8 mouse cellular contexts compared by ENCODE assay signal in the genomic region with DNA sequence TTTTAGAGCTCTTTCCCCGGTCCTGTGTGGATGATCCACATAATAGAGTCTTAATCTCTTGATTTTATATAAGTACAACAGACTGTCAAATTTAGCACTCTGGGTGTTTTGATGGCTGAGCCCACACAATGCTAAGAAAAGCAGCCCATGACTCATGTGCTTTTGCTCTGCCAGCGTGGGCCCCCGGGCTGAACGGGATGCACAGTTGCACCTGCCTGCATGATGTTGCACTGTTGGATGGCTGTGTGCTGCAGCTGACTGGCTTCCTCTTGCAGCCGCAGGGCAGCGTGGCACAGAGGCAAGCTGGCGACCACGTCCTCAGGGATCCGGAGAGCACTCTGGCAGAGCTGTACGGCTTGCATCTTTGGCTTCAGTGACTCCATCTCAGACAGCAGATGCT.
DNase-seq lines count a peak whose midpoint lies in the region; ATAC-seq and TF ChIP-seq lines count a peak whose summit lies in the region.

No protein-coding gene starts in this region.

- WGBS in liver, embryonic 13.5 days (ENCODE audit: insufficient replicate concordance): 71% methylated on average over 10 of the region's 10 CpGs
- 84% methylated on average over 10 of the region's 10 CpGs for WGBS in liver, embryonic 11.5 days
- WGBS in thymus, adult 2 months: 11% methylated on average over 10 of the region's 10 CpGs
- WGBS in heart, embryonic 11.5 days (ENCODE audit: insufficient replicate concordance): 86% methylated on average over 10 of the region's 10 CpGs

- no peaks in the 10 kb centered on the region for H3K36me3 ChIP-seq in liver, embryonic 13.5 days
- no peaks in the 10 kb centered on the region for H3K36me3 ChIP-seq in liver, embryonic 11.5 days (ENCODE audit: control insufficient read depth, insufficient read depth, low read length)
- no peaks in the 10 kb centered on the region for H3K36me3 ChIP-seq in thymus, adult 2 months (ENCODE audit: control insufficient read depth, insufficient read depth, low read length)
- 0 out of 2 replicates have a peak, but pooled peaks cover 3% of the 10 kb centered on the region for H3K36me3 ChIP-seq in heart, embryonic 11.5 days (ENCODE audit: control insufficient read depth, insufficient read depth, low read length)

- TF ChIP-seq POLR2A in thymus, adult 2 months (IDR thresholded peaks at IDR 0.05; ENCODE audit: control insufficient read depth, extremely low read depth, insufficient read depth, low read length, poor library complexity): no peak

- H3K4me3 ChIP-seq in liver, embryonic 13.5 days (replicated peaks): no peak overlapping the region
- no peak overlapping the region for H3K4me3 ChIP-seq in liver, embryonic 11.5 days (ENCODE audit: low read depth, low read length)
- no peak overlapping the region for H3K4me3 ChIP-seq in thymus, adult 2 months (ENCODE audit: control insufficient read depth, insufficient read depth, low read length)
- no peak overlapping the region for H3K4me3 ChIP-seq in heart, embryonic 11.5 days (ENCODE audit: low read depth, low read length)

- ATAC-seq in liver, embryonic 13.5 days (ENCODE audit: low read depth): no peak
- no peak for ATAC-seq in liver, embryonic 11.5 days (replicated peaks; ENCODE audit: low FRiP score)
- peak; percentile 54 to 64; a peak in 2 of 4 replicates for ATAC-seq in hematopoietic stem cell, adult 5-6 weeks (replicated peaks in 1 of 2; ENCODE audit: insufficient read depth in 1 of 2, low FRiP score in 2 of 2, low TSS enrichment in 1 of 2, low read depth in 1 of 2, poor library complexity in 2 of 2, severe bottlenecking in 2 of 2)
- ATAC-seq in heart, embryonic 11.5 days (replicated peaks; ENCODE audit: insufficient number of reproducible peaks, low FRiP score, low TSS enrichment): no peak

- no peak for DNase-seq in liver, embryonic 13.5 days
- DNase-seq in liver, embryonic 11.5 days (ENCODE audit: low spot score): no peak
- peak; percentile 80 for DNase-seq in left cerebral cortex, postnatal 4 days
- DNase-seq in thymus, adult 2 months: peak; percentile 64
- DNase-seq in adrenal gland, adult (ENCODE audit: inconsistent age in 2 of 2, low spot score in 1 of 2): no peak
- no peak for DNase-seq in heart, adult 11 months

- H3K4me1 ChIP-seq in liver, embryonic 13.5 days (replicated peaks): peaks cover 64% of the 10 kb centered on the region
- peaks cover 25% of the 10 kb centered on the region for H3K4me1 ChIP-seq in liver, embryonic 11.5 days (replicated peaks; ENCODE audit: control insufficient read depth, insufficient read depth, low read length)
- peaks cover 23% of the 10 kb centered on the region for H3K4me1 ChIP-seq in thymus, adult 2 months (replicated peaks; ENCODE audit: control insufficient read depth, insufficient read depth, low read length)
- 0 out of 2 replicates have a peak, but pooled peaks cover 3% of the 10 kb centered on the region for H3K4me1 ChIP-seq in heart, embryonic 11.5 days (ENCODE audit: control insufficient read depth, insufficient read depth, low read length)

- 0 out of 2 replicates have a peak, but pooled peaks have one; percentile 40 for TF ChIP-seq CTCF in thymus, adult 2 months (IDR thresholded peaks at IDR 0.05; ENCODE audit: borderline replicate concordance, control insufficient read depth, extremely low read depth, insufficient read depth, low read length, poor library complexity)

- H3K4me2 ChIP-seq in liver, embryonic 13.5 days: no peak overlapping the region
- no peak overlapping the region for H3K4me2 ChIP-seq in liver, embryonic 11.5 days
- no peak overlapping the region for H3K4me2 ChIP-seq in heart, embryonic 11.5 days

- no peaks in the 10 kb centered on the region for H3K9me3 ChIP-seq in liver, embryonic 13.5 days (replicated peaks)
- H3K9me3 ChIP-seq in liver, embryonic 11.5 days (ENCODE audit: control insufficient read depth, low read length): no peaks in the 10 kb centered on the region
- H3K9me3 ChIP-seq in heart, embryonic 11.5 days (replicated peaks; ENCODE audit: control insufficient read depth, low read length): no peaks in the 10 kb centered on the region

- intact Hi-C loops in left cerebral cortex, postnatal 4 days (cut with DNase I): no loop called here

- H3K9ac ChIP-seq in liver, embryonic 13.5 days: no peak overlapping the region
- no peak overlapping the region for H3K9ac ChIP-seq in liver, embryonic 11.5 days (ENCODE audit: low read depth, low read length)
- H3K9ac ChIP-seq in heart, embryonic 11.5 days (ENCODE audit: low read depth, low read length): no peak overlapping the region

- H3K27ac ChIP-seq in liver, embryonic 13.5 days: peak overlapping the region; percentile 41; the same call in 1 of the 2 replicates
- no peak overlapping the region for H3K27ac ChIP-seq in liver, embryonic 11.5 days (ENCODE audit: low read depth, low read length)
- peak overlapping the region; percentile 51; the same call in 1 of the 2 replicates for H3K27ac ChIP-seq in thymus, adult 2 months (ENCODE audit: control insufficient read depth, insufficient read depth, low read length)
- H3K27ac ChIP-seq in heart, embryonic 11.5 days (ENCODE audit: low read depth, low read length): no peak overlapping the region

- H3K27me3 ChIP-seq in liver, embryonic 13.5 days: no peaks in the 10 kb centered on the region
- H3K27me3 ChIP-seq in liver, embryonic 11.5 days (replicated peaks; ENCODE audit: control insufficient read depth, insufficient read depth, low read length): no peaks in the 10 kb centered on the region
- no peaks in the 10 kb centered on the region for H3K27me3 ChIP-seq in thymus, adult 2 months (ENCODE audit: control insufficient read depth, insufficient read depth, low read length)
- H3K27me3 ChIP-seq in heart, embryonic 11.5 days (ENCODE audit: control insufficient read depth, insufficient read depth, low read length): no peaks in the 10 kb centered on the region

Comparison
In these comparisons a context has a peak if more than half of its experiments do, and no peak if none do; other contexts are left out.
1. H3K27ac ChIP-seq: peak in liver, embryonic 13.5 days (single experiment) and thymus, adult 2 months (single experiment); none in liver, embryonic 11.5 days (single experiment) and heart, embryonic 11.5 days (single experiment).
2. ATAC-seq: peak in hematopoietic stem cell, adult 5-6 weeks (2 of 2); none in liver, embryonic 13.5 days (single experiment), liver, embryonic 11.5 days (single experiment) and heart, embryonic 11.5 days (single experiment).
3. DNase-seq: peak in left cerebral cortex, postnatal 4 days (single experiment) and thymus, adult 2 months (single experiment); none in liver, embryonic 13.5 days (single experiment), liver, embryonic 11.5 days (single experiment), adrenal gland, adult (0 of 2) and heart, adult 11 months (single experiment).